Comparison of ENCODE assay signal across 8 mouse cellular contexts in genomic region chr4:120969382-120970146, GRCm38 (mm10). TPM values are rescaled to one million over a fixed set of nuclear protein-coding genes. Genes with fewer than 3 reads are reported as not detected.
DNase-seq lines count a peak whose midpoint lies in the region; ATAC-seq lines count a peak whose summit lies in the region.

No protein-coding gene starts in this region.

- WGBS in forebrain, embryonic 12.5 days: 82% methylated on average over 5 of the region's 5 CpGs
- WGBS in forebrain, embryonic 15.5 days: 91% methylated on average over 5 of the region's 5 CpGs

- no peak overlapping the region for H3K9ac ChIP-seq in forebrain, embryonic 12.5 days
- no peak overlapping the region for H3K9ac ChIP-seq in forebrain, embryonic 15.5 days (replicated peaks)

- no peak overlapping the region for H3K4me3 ChIP-seq in forebrain, embryonic 12.5 days (replicated peaks)
- H3K4me3 ChIP-seq in forebrain, embryonic 15.5 days: no peak overlapping the region

- no peak overlapping the region for H3K4me2 ChIP-seq in forebrain, embryonic 12.5 days
- H3K4me2 ChIP-seq in forebrain, embryonic 15.5 days (replicated peaks): no peak overlapping the region

- no peaks in the 10 kb centered on the region for H3K27me3 ChIP-seq in forebrain, embryonic 12.5 days
- no peaks in the 10 kb centered on the region for H3K27me3 ChIP-seq in forebrain, embryonic 15.5 days

- no peaks in the 10 kb centered on the region for H3K9me3 ChIP-seq in forebrain, embryonic 12.5 days
- H3K9me3 ChIP-seq in forebrain, embryonic 15.5 days: no peaks in the 10 kb centered on the region

- peaks cover 34% of the 10 kb centered on the region for H3K36me3 ChIP-seq in forebrain, embryonic 12.5 days (replicated peaks)
- peaks cover 42% of the 10 kb centered on the region for H3K36me3 ChIP-seq in forebrain, embryonic 15.5 days

- H3K27ac ChIP-seq in forebrain, embryonic 12.5 days: no peak overlapping the region
- H3K27ac ChIP-seq in forebrain, embryonic 15.5 days (replicated peaks): no peak overlapping the region

- peak; percentile 46 for DNase-seq in right cerebral cortex, adult 18-20 months
- DNase-seq in right cerebral cortex, postnatal 36 days (ENCODE audit: low spot score in 2 of 2): no peak
- peak; percentile 38 to 43 for DNase-seq in cerebellum, postnatal 36 days
- DNase-seq in kidney, postnatal 4 days: peak; percentile 52 to 66
- no peak for DNase-seq in yolk sac, embryonic 10.5 days (ENCODE audit: low spot score)

- 0 out of 2 replicates have a peak, but pooled peaks have one; percentile 36 for ATAC-seq in forebrain, embryonic 12.5 days (ENCODE audit: low FRiP score)
- no peak for ATAC-seq in forebrain, embryonic 15.5 days (replicated peaks)
- ATAC-seq in megakaryocyte progenitor cell, adult 5-6 weeks (replicated peaks; ENCODE audit: poor library complexity): peak; percentile 81

- H3K4me1 ChIP-seq in forebrain, embryonic 12.5 days: no peaks in the 10 kb centered on the region
- no peaks in the 10 kb centered on the region for H3K4me1 ChIP-seq in forebrain, embryonic 15.5 days

RNA-seq across cellular contexts. Expression of gene Zfp69, which starts 18.1 kb away (rescaled TPM):
- 9.5 and 9.6 TPM in 2 replicates for polyA plus RNA-seq in forebrain, embryonic 12.5 days (2016; fragmentation: Nextera tagmentation; extraction: Ambion mirVana)
- polyA plus RNA-seq in forebrain, embryonic 15.5 days (2015; fragmentation: Nextera tagmentation; extraction: Ambion mirVana): 6.6 and 7.3 TPM in 2 replicates
- 2.1 and 3.0 TPM in 2 replicates for total RNA-seq in megakaryocyte progenitor cell, adult 5-6 weeks (2015)
- total RNA-seq in megakaryocyte progenitor cell, adult 5-6 weeks (2017): 0.95 and 2.6 TPM in 2 replicates

RNA-seq across cellular contexts. Expression of gene Exo5, which starts 44.7 kb away (rescaled TPM):
- polyA plus RNA-seq in forebrain, embryonic 12.5 days (2016; fragmentation: Nextera tagmentation; extraction: Ambion mirVana): 36.3 and 38.3 TPM in 2 replicates
- polyA plus RNA-seq in forebrain, embryonic 15.5 days (2015; fragmentation: Nextera tagmentation; extraction: Ambion mirVana): 43.4 and 46.3 TPM in 2 replicates
- 16.2 and 18.7 TPM in 2 replicates for total RNA-seq in megakaryocyte progenitor cell, adult 5-6 weeks (2015)
- total RNA-seq in megakaryocyte progenitor cell, adult 5-6 weeks (2017): 15.6 and 21.3 TPM in 2 replicates

RNA-seq across cellular contexts. Expression of gene Smap2, which starts 47.5 kb away (rescaled TPM):
- polyA plus RNA-seq in forebrain, embryonic 12.5 days (2016; fragmentation: Nextera tagmentation; extraction: Ambion mirVana): 28.2 and 29.1 TPM in 2 replicates
- polyA plus RNA-seq in forebrain, embryonic 15.5 days (2015; fragmentation: Nextera tagmentation; extraction: Ambion mirVana): 37.2 and 40.1 TPM in 2 replicates
- 46.0 and 53.8 TPM in 2 replicates for total RNA-seq in megakaryocyte progenitor cell, adult 5-6 weeks (2015)
- total RNA-seq in megakaryocyte progenitor cell, adult 5-6 weeks (2017): 21.9 and 26.8 TPM in 2 replicates

Comparison
In these comparisons a context has a peak if more than half of its experiments do, and no peak if none do; other contexts are left out.
1. DNase-seq: peak in right cerebral cortex, adult 18-20 months (single experiment), cerebellum, postnatal 36 days (2 of 2) and kidney, postnatal 4 days (2 of 2); none in right cerebral cortex, postnatal 36 days (0 of 2) and yolk sac, embryonic 10.5 days (single experiment).